Mouse (Mus musculus): ENCODE data around the gene Zdhhc5. TPM values are rescaled to one million over a fixed set of nuclear protein-coding genes. Genes with fewer than 3 reads are reported as not detected.

Zdhhc5 gene
- polyA plus RNA-seq, 1 experiment from 2014 or later: 18.9 TPM

DNA sequence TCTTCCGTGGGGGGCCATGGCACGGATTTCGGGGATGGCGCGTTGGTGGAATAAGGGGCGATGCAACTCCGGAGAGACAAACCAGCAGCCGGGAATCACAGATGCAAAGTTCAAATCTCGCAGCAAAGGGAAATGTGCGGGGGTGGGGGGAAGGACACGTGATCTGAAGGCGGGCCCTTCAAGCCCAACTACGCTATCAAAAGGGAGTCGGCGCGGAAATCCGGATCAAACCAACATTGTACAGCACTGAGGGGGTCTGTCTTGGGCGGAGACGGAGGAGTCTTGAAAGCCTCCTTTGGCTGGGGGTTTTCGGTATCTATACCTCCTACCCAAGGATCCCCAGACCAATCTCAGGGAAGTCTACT, 44.4 kb downstream of the Zdhhc5 start, which contains the start of gene Selenoh:
TSS of gene Selenoh (minus strand) at position 202 of the 365 bp plus-strand sequence.
- under 1% methylated on average over 20 of the region's 20 CpGs for WGBS (ENCODE audit: insufficient replicate concordance)
- ATAC-seq (ENCODE audit: low read depth): peak; percentile 93
- Histone ChIP-seq H3K36me3 (ENCODE audit: control insufficient read depth, insufficient read depth) (peaks cover 25% of the 10 kb centered on the region), H3K4me1 (ENCODE audit: control insufficient read depth, low read depth, low read length) (peaks cover 8% of the 10 kb centered on the region), H3K4me2 (ENCODE audit: low read depth, low read length) (peak within 1 kb of the TSS; percentile 93), H3K4me3 (ENCODE audit: low read depth, low read length) (peak within 1 kb of the TSS; percentile 97), H3K27me3 (ENCODE audit: control insufficient read depth, insufficient read depth, low read depth, low read length) (no peaks in the 10 kb centered on the region), H3K9ac (ENCODE audit: low read depth, low read length) (peak within 1 kb of the TSS; percentile 91), H3K9me3 (replicated peaks; ENCODE audit: control insufficient read depth, low read length) (no peaks in the 10 kb centered on the region), H3K27ac (ENCODE audit: low read length) (peak within 1 kb of the TSS; percentile 81)

DNA sequence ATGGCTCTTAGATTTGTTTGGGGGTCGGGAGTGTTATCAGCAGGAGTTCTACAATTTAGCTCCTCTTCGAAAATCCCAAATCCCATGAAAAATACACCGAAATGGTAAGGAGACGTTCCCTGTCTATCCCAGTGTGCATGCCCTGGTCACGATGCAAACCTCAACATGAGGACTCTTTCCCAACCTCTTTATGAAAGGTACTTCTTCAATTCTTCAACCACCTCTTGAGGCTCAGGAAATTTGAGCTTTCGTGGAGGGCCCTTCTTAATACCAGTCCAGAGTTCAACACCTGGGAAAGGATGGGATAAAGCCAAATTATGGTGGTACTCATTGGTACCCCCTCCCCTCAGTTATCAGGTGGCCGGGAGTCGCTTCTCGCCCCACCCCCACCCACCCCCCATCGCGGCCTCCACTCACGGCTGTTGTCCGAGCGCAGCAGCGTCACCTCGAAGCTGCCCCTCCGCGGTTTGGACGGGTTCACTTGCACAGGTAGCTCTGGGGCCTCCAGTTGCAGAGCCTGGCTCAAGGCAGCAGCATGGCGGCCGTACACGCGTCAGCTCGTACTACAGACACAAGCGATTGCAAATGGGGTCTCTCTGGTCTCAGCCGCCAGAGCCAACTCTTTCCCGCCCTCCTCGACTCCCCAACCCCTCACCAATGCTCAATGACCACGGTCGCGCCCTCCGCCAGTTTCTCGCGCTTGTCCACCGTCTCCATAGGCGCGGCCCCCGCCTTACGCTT, 45.0 kb downstream of the Zdhhc5 start:
- Histone ChIP-seq H3K9me3 (replicated peaks; ENCODE audit: control insufficient read depth, low read length) (no peaks in the 10 kb centered on the region), H3K4me3 (ENCODE audit: low read depth, low read length) (peak overlapping the region; percentile 97), H3K4me2 (ENCODE audit: low read depth, low read length) (peak overlapping the region; percentile 93), H3K4me1 (ENCODE audit: control insufficient read depth, low read depth, low read length) (peaks cover 8% of the 10 kb centered on the region), H3K27me3 (ENCODE audit: control insufficient read depth, insufficient read depth, low read depth, low read length) (no peaks in the 10 kb centered on the region), H3K36me3 (ENCODE audit: control insufficient read depth, insufficient read depth) (peaks cover 19% of the 10 kb centered on the region), H3K9ac (ENCODE audit: low read depth, low read length) (peak overlapping the region; percentile 91), H3K27ac (ENCODE audit: low read length) (peak overlapping the region; percentile 81)
- peak; percentile 56 for ATAC-seq (ENCODE audit: low read depth)
- WGBS (ENCODE audit: insufficient replicate concordance): 2% methylated on average over 39 of the region's 39 CpGs

DNA sequence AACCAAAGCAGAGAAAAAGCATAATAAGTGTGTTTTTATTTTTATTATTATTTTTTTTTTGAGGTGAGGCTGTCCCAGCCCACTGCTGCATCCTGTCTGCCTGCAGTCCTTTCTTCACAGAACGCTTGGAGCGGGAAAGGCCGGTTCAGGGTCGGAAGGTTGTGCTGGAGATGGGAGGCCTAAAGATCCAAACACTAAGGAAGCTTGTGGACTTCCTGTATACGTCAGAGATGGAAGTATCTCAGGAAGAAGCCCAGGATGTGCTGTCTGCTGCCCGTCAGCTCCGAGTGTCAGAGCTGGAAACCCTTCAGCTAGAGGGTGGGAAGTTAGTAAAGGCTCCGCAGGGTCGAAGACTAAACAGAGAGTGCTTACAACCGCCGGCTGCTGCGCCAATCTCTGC, 48.9 kb downstream of the Zdhhc5 start:
- Histone ChIP-seq H3K27ac (ENCODE audit: low read length) (no peak overlapping the region), H3K27me3 (ENCODE audit: control insufficient read depth, insufficient read depth, low read depth, low read length) (no peaks in the 10 kb centered on the region), H3K4me3 (ENCODE audit: low read depth, low read length) (no peak overlapping the region), H3K9me3 (replicated peaks; ENCODE audit: control insufficient read depth, low read length) (no peaks in the 10 kb centered on the region), H3K9ac (ENCODE audit: low read depth, low read length) (no peak overlapping the region), H3K4me1 (ENCODE audit: control insufficient read depth, low read depth, low read length) (peaks cover 8% of the 10 kb centered on the region), H3K36me3 (ENCODE audit: control insufficient read depth, insufficient read depth) (no peaks in the 10 kb centered on the region), H3K4me2 (ENCODE audit: low read depth, low read length) (no peak overlapping the region)
- ATAC-seq (ENCODE audit: low read depth): no peak
- 43% methylated on average over 12 of the region's 12 CpGs for WGBS (ENCODE audit: insufficient replicate concordance)

- H3K4me1 ChIP-seq (ENCODE audit: control insufficient read depth, low read depth, low read length): no peaks in the 10 kb centered on the region
- H3K9me3 ChIP-seq (replicated peaks; ENCODE audit: control insufficient read depth, low read length): no peaks in the 10 kb centered on the region
- H3K27me3 ChIP-seq (ENCODE audit: control insufficient read depth, insufficient read depth, low read depth, low read length): no peaks in the 10 kb centered on the region
- ATAC-seq (ENCODE audit: low read depth): no peak
- no peak overlapping the region for H3K9ac ChIP-seq (ENCODE audit: low read depth, low read length)
- 25% methylated on average over 2 of the region's 2 CpGs for WGBS (ENCODE audit: insufficient replicate concordance)
- H3K4me3 ChIP-seq (ENCODE audit: low read depth, low read length): no peak overlapping the region
- H3K36me3 ChIP-seq (ENCODE audit: control insufficient read depth, insufficient read depth): no peaks in the 10 kb centered on the region
- H3K4me2 ChIP-seq (ENCODE audit: low read depth, low read length): no peak overlapping the region
- H3K27ac ChIP-seq (ENCODE audit: low read length): no peak overlapping the region
These were observed 52.1 kb downstream of the Zdhhc5 start for GRCm38 (mm10) chr2:84662866-84663265.

GRCm38 (mm10) chr2:84660253-84660652, 54.7 kb downstream of the Zdhhc5 start:
- no peaks in the 10 kb centered on the region for H3K36me3 ChIP-seq (ENCODE audit: control insufficient read depth, insufficient read depth)
- no peaks in the 10 kb centered on the region for H3K9me3 ChIP-seq (replicated peaks; ENCODE audit: control insufficient read depth, low read length)
- H3K27ac ChIP-seq (ENCODE audit: low read length): no peak overlapping the region
- H3K4me1 ChIP-seq (ENCODE audit: control insufficient read depth, low read depth, low read length): no peaks in the 10 kb centered on the region
- 39% methylated on average over 3 of the region's 3 CpGs for WGBS (ENCODE audit: insufficient replicate concordance)
- no peaks in the 10 kb centered on the region for H3K27me3 ChIP-seq (ENCODE audit: control insufficient read depth, insufficient read depth, low read depth, low read length)
- H3K4me3 ChIP-seq (ENCODE audit: low read depth, low read length): no peak overlapping the region
- no peak overlapping the region for H3K9ac ChIP-seq (ENCODE audit: low read depth, low read length)
- peak; percentile 84 for ATAC-seq (ENCODE audit: low read depth)
- no peak overlapping the region for H3K4me2 ChIP-seq (ENCODE audit: low read depth, low read length)

GRCm38 (mm10) chr2:84658806-84659205, 56.2 kb downstream of the Zdhhc5 start, which contains the start of gene Btbd18:
Gene Btbd18, plus strand, starts transcription at chr2:84659079.
- WGBS (ENCODE audit: insufficient replicate concordance): 89% methylated on average over 32 of the region's 32 CpGs
- Histone ChIP-seq H3K9me3 (replicated peaks; ENCODE audit: control insufficient read depth, low read length) (no peaks in the 10 kb centered on the region), H3K27ac (ENCODE audit: low read length) (peak within 1 kb of the TSS; percentile 25; the same call in 1 of the 2 replicates), H3K36me3 (ENCODE audit: control insufficient read depth, insufficient read depth) (no peaks in the 10 kb centered on the region), H3K4me2 (ENCODE audit: low read depth, low read length) (no peak within 1 kb of the TSS), H3K4me1 (ENCODE audit: control insufficient read depth, low read depth, low read length) (no peaks in the 10 kb centered on the region), H3K27me3 (ENCODE audit: control insufficient read depth, insufficient read depth, low read depth, low read length) (no peaks in the 10 kb centered on the region), H3K4me3 (ENCODE audit: low read depth, low read length) (no peak within 1 kb of the TSS), H3K9ac (ENCODE audit: low read depth, low read length) (no peak within 1 kb of the TSS)
- no peak for ATAC-seq (ENCODE audit: low read depth)

- H3K4me3 ChIP-seq (ENCODE audit: low read depth, low read length): no peak overlapping the region
- no peak overlapping the region for H3K4me2 ChIP-seq (ENCODE audit: low read depth, low read length)
- no peaks in the 10 kb centered on the region for H3K9me3 ChIP-seq (replicated peaks; ENCODE audit: control insufficient read depth, low read length)
- no peaks in the 10 kb centered on the region for H3K27me3 ChIP-seq (ENCODE audit: control insufficient read depth, insufficient read depth, low read depth, low read length)
- H3K9ac ChIP-seq (ENCODE audit: low read depth, low read length): no peak overlapping the region
- no peaks in the 10 kb centered on the region for H3K36me3 ChIP-seq (ENCODE audit: control insufficient read depth, insufficient read depth)
- no peaks in the 10 kb centered on the region for H3K4me1 ChIP-seq (ENCODE audit: control insufficient read depth, low read depth, low read length)
- 5% methylated on average over 1 of the region's 1 CpGs for WGBS (ENCODE audit: insufficient replicate concordance)
- H3K27ac ChIP-seq (ENCODE audit: low read length): no peak overlapping the region
- ATAC-seq (ENCODE audit: low read depth): no peak
These were observed 59.1 kb downstream of the Zdhhc5 start for GRCm38 (mm10) chr2:84655864-84656263.

GRCm38 (mm10) chr2:84653354-84653753, 61.6 kb downstream of the Zdhhc5 start:
- no peak overlapping the region for H3K4me3 ChIP-seq (ENCODE audit: low read depth, low read length)
- ATAC-seq (ENCODE audit: low read depth): no peak
- no peak overlapping the region for H3K27ac ChIP-seq (ENCODE audit: low read length)
- H3K9me3 ChIP-seq (replicated peaks; ENCODE audit: control insufficient read depth, low read length): no peaks in the 10 kb centered on the region
- H3K4me1 ChIP-seq (ENCODE audit: control insufficient read depth, low read depth, low read length): no peaks in the 10 kb centered on the region; the same call in 1 of the 2 replicates
- no peaks in the 10 kb centered on the region for H3K36me3 ChIP-seq (ENCODE audit: control insufficient read depth, insufficient read depth)
- no peaks in the 10 kb centered on the region for H3K27me3 ChIP-seq (ENCODE audit: control insufficient read depth, insufficient read depth, low read depth, low read length)
- H3K4me2 ChIP-seq (ENCODE audit: low read depth, low read length): no peak overlapping the region
- H3K9ac ChIP-seq (ENCODE audit: low read depth, low read length): no peak overlapping the region

DNA sequence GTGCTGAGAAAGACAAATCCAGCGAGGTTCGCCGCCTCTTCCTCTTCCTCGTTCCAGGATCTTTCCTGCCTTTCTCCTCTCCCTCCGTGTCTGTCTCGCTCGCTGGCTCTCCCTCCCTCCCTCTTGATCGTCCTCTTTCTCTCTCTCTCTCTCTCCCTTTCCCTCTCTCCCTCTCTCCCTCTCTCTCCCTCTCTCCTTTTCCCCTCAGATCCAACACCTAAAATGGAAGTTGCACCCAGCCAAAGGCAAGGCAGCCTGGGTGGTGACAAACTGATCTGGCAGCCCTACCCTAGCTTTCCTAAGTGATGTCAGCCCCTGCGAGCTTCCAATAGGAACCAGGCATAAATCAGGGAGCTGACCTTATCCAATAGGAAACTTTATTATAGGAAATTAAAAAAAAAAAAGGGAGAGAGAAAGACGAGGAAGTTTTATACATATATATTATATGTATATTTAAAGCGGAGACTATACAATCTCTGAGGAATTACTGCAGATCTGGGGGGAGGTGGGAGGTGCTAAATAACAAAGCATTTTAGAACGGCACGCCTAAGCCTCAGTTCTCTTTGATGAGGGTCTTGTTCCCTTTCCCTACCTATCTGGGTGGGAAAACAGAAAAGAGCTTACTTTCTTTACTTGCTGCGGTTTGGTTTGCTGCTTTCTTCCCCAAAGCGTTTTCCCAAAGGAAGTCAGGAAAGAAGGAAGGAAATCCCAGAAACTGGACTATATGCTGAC, 64.3 kb downstream of the Zdhhc5 start, which contains the start of gene Ctnnd1:
TSS of gene Ctnnd1 (minus strand) at position 302 of the 732 bp plus-strand sequence.
- under 1% methylated on average over 15 of the region's 15 CpGs for WGBS (ENCODE audit: insufficient replicate concordance)
- peak within 1 kb of the TSS; percentile 68 for H3K4me2 ChIP-seq (ENCODE audit: low read depth, low read length)

More for the DNA sequence above, 64.3 kb downstream of the Zdhhc5 start, which contains the start of gene Ctnnd1:
- ATAC-seq (ENCODE audit: low read depth): peak; percentile 95
- H3K27me3 ChIP-seq (ENCODE audit: control insufficient read depth, insufficient read depth, low read depth, low read length): no peaks in the 10 kb centered on the region
- H3K4me3 ChIP-seq (ENCODE audit: low read depth, low read length): peak within 1 kb of the TSS; percentile 73
- H3K4me1 ChIP-seq (ENCODE audit: control insufficient read depth, low read depth, low read length): peaks cover 8% of the 10 kb centered on the region; the same call in 1 of the 2 replicates
- no peaks in the 10 kb centered on the region for H3K9me3 ChIP-seq (replicated peaks; ENCODE audit: control insufficient read depth, low read length)
- peak within 1 kb of the TSS; percentile 87 for H3K27ac ChIP-seq (ENCODE audit: low read length)
- H3K9ac ChIP-seq (ENCODE audit: low read depth, low read length): peak within 1 kb of the TSS; percentile 80
- H3K36me3 ChIP-seq (ENCODE audit: control insufficient read depth, insufficient read depth): no peaks in the 10 kb centered on the region

All from liver, embryonic 16.5 days (tissue).